Mouse (Mus musculus): Measurements from ENCODE around the gene Ntm. TPM values are rescaled to one million over a fixed set of nuclear protein-coding genes. Genes with fewer than 3 reads are reported as not detected.

Gene Ntm
- polyA plus RNA-seq, 1 experiment from 2014 or later: 14.3 TPM

DNA sequence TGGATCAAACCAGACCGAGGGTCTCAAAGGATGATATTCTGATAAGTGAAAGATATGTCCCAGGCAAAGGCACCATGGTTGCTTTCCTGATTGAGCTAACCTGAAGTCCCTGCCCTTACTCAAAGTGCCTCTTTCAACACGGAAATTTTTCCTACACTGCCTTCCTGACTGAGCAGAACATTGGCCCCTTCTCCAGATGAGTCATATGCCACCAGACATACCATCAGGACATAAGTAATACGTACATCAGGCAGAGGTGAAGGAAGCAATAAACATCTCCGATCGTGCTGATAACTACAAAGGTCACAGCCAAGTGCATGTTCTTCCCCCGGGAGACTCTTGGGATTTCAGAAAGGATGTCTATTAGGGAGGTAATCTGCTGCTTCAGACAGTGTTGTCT is 693.0 kb downstream of the Ntm start:
- Histone ChIP-seq H3K27ac (ENCODE audit: low read depth, low read length) (no peak overlapping the region), H3K36me3 (ENCODE audit: control insufficient read depth, insufficient read depth, low read length) (no peaks in the 10 kb centered on the region), H3K4me1 (replicated peaks; ENCODE audit: control insufficient read depth, insufficient read depth, low read length) (no peaks in the 10 kb centered on the region), H3K27me3 (ENCODE audit: control insufficient read depth, insufficient read depth, low read length) (no peaks in the 10 kb centered on the region), H3K4me3 (ENCODE audit: low read depth, low read length) (no peak overlapping the region), H3K4me2 (ENCODE audit: low read depth, low read length, severe bottlenecking) (no peak overlapping the region), H3K9ac (ENCODE audit: low read length) (no peak overlapping the region), H3K9me3 (ENCODE audit: control insufficient read depth, low read length) (no peaks in the 10 kb centered on the region)
- DNase-seq (ENCODE audit: low spot score) (no peak), ATAC-seq (replicated peaks; ENCODE audit: low FRiP score) (no peak)
- whole genome bisulfite sequencing: 86% methylated on average over 6 of the region's 6 CpGs

DNA sequence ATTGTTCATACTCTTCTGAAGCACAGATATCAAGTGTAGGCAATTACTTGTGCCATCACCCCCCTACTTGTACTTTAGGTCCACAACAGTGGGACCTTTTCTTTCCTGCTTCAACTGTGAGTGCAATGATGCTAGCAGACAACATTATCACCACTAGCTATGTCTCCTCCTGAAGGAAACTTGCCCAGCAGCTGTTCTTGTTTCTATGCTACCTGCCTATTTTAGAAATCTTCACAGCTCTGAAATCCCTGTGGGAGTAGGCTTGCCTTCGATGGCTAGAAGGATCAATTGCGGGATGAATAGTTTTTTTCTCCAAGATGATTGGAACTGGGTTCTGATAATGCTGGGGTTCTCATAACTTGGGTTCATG is 693.7 kb downstream of the Ntm start:
- no peaks in the 10 kb centered on the region for H3K9me3 ChIP-seq (ENCODE audit: control insufficient read depth, low read length)
- no peaks in the 10 kb centered on the region for H3K36me3 ChIP-seq (ENCODE audit: control insufficient read depth, insufficient read depth, low read length)
- no peak overlapping the region for H3K27ac ChIP-seq (ENCODE audit: low read depth, low read length)
- H3K9ac ChIP-seq (ENCODE audit: low read length): no peak overlapping the region
- ATAC-seq (replicated peaks; ENCODE audit: low FRiP score) (no peak), DNase-seq (ENCODE audit: low spot score) (no peak)
- H3K4me3 ChIP-seq (ENCODE audit: low read depth, low read length): no peak overlapping the region
- H3K4me1 ChIP-seq (replicated peaks; ENCODE audit: control insufficient read depth, insufficient read depth, low read length): no peaks in the 10 kb centered on the region
- H3K4me2 ChIP-seq (ENCODE audit: low read depth, low read length, severe bottlenecking): no peak overlapping the region
- H3K27me3 ChIP-seq (ENCODE audit: control insufficient read depth, insufficient read depth, low read length): no peaks in the 10 kb centered on the region
- WGBS: 89% methylated on average over 2 of the region's 2 CpGs

DNA sequence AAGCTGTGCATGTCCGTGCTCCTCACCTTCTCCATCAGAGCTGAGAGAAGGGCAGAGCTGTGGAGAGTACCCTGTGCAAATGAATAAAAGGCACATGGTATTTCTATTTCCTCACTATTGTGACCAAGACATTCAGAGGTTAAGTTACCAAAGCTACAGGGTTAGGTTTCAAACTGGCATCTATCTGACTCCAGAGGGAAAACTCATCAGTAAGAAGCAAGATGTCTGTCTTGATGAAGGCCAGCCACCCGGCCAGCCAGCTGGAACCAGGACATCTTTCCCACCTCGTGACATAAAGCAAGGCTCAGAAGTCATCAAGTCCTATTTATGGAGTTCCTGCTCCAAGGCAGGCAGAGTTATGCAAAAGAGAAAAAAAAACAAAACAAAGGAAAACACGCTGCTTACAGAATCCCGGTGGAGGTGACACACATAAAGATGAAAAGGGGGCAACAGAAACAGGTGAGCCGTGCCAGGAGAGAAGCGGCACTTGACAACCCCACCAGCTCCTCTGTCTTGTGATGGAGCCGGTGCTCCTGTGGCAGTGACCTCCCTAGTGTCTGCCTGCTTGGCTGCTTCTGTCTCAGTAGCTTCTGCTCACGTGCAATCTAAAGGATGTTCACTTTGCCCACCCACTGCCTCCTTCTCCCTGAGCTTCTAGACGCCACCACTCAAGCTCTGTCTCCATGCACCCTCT is 694.2 kb downstream of the Ntm start:
- WGBS: 84% methylated on average over 10 of the region's 10 CpGs
- H3K9me3 ChIP-seq (ENCODE audit: control insufficient read depth, low read length): no peaks in the 10 kb centered on the region
- no peak for DNase-seq (ENCODE audit: low spot score)

DNA sequence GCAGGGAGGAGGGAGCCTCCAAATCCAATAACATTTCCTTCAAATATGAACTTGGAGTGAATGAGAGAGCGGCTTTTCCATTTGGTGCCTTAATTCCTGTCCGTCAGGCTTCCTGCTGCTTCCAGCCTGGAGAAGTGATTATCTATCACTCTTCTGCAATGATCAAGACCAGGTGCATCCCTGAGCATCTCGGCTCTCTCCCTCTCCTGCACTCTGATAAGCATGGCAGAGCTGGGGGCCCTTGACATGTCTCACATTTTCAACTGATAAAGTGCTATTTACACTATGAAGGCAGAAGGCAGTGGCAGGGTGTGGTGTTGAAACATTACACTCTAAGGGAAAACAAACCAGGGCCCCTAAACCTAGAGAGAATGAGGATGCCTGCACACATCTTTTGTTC is 695.3 kb downstream of the Ntm start:
- no peak overlapping the region for H3K27ac ChIP-seq (ENCODE audit: low read depth, low read length)
- H3K4me1 ChIP-seq (replicated peaks; ENCODE audit: control insufficient read depth, insufficient read depth, low read length): no peaks in the 10 kb centered on the region
- H3K4me3 ChIP-seq (ENCODE audit: low read depth, low read length): no peak overlapping the region
- DNase-seq (ENCODE audit: low spot score): no peak
- no peaks in the 10 kb centered on the region for H3K27me3 ChIP-seq (ENCODE audit: control insufficient read depth, insufficient read depth, low read length)
- H3K4me2 ChIP-seq (ENCODE audit: low read depth, low read length, severe bottlenecking): no peak overlapping the region
- no peak for ATAC-seq (replicated peaks; ENCODE audit: low FRiP score)
- H3K9me3 ChIP-seq (ENCODE audit: control insufficient read depth, low read length): no peaks in the 10 kb centered on the region
- H3K36me3 ChIP-seq (ENCODE audit: control insufficient read depth, insufficient read depth, low read length): no peaks in the 10 kb centered on the region
- 55% methylated on average over 3 of the region's 3 CpGs for WGBS
- H3K9ac ChIP-seq (ENCODE audit: low read length): no peak overlapping the region

More for the DNA sequence above, 694.2 kb downstream of the Ntm start:
- Histone ChIP-seq H3K27me3 (ENCODE audit: control insufficient read depth, insufficient read depth, low read length) (no peaks in the 10 kb centered on the region), H3K36me3 (ENCODE audit: control insufficient read depth, insufficient read depth, low read length) (no peaks in the 10 kb centered on the region), H3K4me1 (replicated peaks; ENCODE audit: control insufficient read depth, insufficient read depth, low read length) (no peaks in the 10 kb centered on the region), H3K4me3 (ENCODE audit: low read depth, low read length) (no peak overlapping the region), H3K4me2 (ENCODE audit: low read depth, low read length, severe bottlenecking) (no peak overlapping the region), H3K9ac (ENCODE audit: low read length) (no peak overlapping the region), H3K27ac (ENCODE audit: low read depth, low read length) (no peak overlapping the region)
- ATAC-seq (replicated peaks; ENCODE audit: low FRiP score): no peak

DNA sequence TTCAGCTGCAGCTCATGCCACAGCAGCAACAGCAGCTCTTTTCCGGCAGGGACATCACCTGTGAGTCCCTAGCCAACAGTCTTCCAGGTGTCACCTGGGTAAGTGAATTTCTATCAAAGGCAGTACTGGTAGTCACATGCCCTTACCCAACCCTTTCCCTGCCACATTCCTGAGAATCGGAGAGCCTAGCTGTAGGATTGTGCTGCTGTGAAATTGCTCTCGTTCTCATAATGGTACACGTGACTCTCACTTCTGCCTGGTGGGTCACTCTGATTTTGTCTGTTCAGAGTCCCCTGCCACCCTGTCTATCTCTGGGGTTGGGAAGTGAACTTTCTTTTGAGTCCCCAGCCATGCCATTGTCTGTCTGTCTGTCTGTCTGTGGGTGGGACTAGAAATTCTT is 697.8 kb downstream of the Ntm start:
- WGBS: 66% methylated on average over 4 of the region's 4 CpGs
- ATAC-seq (replicated peaks; ENCODE audit: low FRiP score): no peak
- Histone ChIP-seq H3K9me3 (ENCODE audit: control insufficient read depth, low read length) (no peaks in the 10 kb centered on the region), H3K4me1 (replicated peaks; ENCODE audit: control insufficient read depth, insufficient read depth, low read length) (no peaks in the 10 kb centered on the region), H3K9ac (ENCODE audit: low read length) (no peak overlapping the region), H3K4me3 (ENCODE audit: low read depth, low read length) (no peak overlapping the region), H3K4me2 (ENCODE audit: low read depth, low read length, severe bottlenecking) (no peak overlapping the region), H3K27ac (ENCODE audit: low read depth, low read length) (no peak overlapping the region), H3K36me3 (ENCODE audit: control insufficient read depth, insufficient read depth, low read length) (no peaks in the 10 kb centered on the region), H3K27me3 (ENCODE audit: control insufficient read depth, insufficient read depth, low read length) (no peaks in the 10 kb centered on the region)
- no peak for DNase-seq (ENCODE audit: low spot score)

DNA sequence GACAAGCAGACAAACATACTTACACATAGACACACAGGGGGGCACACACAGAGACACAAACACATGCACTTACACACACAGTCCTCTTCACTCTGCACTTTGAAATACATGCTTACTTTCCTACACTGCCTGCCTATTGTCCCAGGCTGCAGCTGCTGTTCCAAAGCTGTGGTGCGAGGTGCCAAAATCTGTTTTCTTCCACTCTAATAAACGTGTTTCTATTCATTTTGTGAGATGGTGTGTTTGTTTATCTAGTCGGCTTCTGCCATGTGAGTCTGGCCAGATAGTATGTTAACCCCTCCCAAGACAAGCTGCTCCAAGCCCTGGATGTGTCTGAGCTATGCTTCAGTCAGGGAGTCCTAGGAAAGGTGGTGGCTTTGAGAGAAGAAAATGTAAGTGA is 700.1 kb downstream of the Ntm start:
- Histone ChIP-seq H3K9ac (ENCODE audit: low read length) (no peak overlapping the region), H3K4me3 (ENCODE audit: low read depth, low read length) (no peak overlapping the region), H3K27ac (ENCODE audit: low read depth, low read length) (no peak overlapping the region), H3K4me1 (replicated peaks; ENCODE audit: control insufficient read depth, insufficient read depth, low read length) (no peaks in the 10 kb centered on the region), H3K27me3 (ENCODE audit: control insufficient read depth, insufficient read depth, low read length) (no peaks in the 10 kb centered on the region), H3K36me3 (ENCODE audit: control insufficient read depth, insufficient read depth, low read length) (no peaks in the 10 kb centered on the region), H3K9me3 (ENCODE audit: control insufficient read depth, low read length) (no peaks in the 10 kb centered on the region), H3K4me2 (ENCODE audit: low read depth, low read length, severe bottlenecking) (no peak overlapping the region)
- ATAC-seq (replicated peaks; ENCODE audit: low FRiP score) (no peak), DNase-seq (ENCODE audit: low spot score) (no peak)
- 57% methylated on average over 3 of the region's 3 CpGs for WGBS

DNA sequence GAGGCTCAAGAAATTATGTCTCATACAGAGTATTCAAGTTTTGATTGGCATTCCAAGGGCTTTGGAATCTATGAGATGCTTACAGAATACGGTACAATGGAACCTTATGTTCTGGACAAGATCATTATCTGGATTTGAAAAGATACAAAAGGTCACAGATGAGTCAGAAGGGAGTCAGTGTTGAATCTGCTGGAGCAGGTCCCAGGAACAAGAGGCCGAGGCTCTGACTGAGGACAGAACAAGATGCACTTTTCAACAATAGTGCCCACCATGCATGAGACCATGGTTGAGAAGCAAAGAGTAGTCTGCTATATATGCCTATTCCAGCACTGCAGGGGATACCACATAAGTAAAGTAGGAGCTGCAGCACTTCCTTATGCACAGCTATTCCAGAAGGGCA is 710.1 kb downstream of the Ntm start:
- no peak overlapping the region for H3K4me2 ChIP-seq (ENCODE audit: low read depth, low read length, severe bottlenecking)
- no peaks in the 10 kb centered on the region for H3K9me3 ChIP-seq (ENCODE audit: control insufficient read depth, low read length)
- H3K36me3 ChIP-seq (ENCODE audit: control insufficient read depth, insufficient read depth, low read length): no peaks in the 10 kb centered on the region
- H3K9ac ChIP-seq (ENCODE audit: low read length): no peak overlapping the region
- no peak overlapping the region for H3K4me3 ChIP-seq (ENCODE audit: low read depth, low read length)
- H3K27ac ChIP-seq (ENCODE audit: low read depth, low read length): no peak overlapping the region
- no peaks in the 10 kb centered on the region for H3K4me1 ChIP-seq (replicated peaks; ENCODE audit: control insufficient read depth, insufficient read depth, low read length)
- ATAC-seq (replicated peaks; ENCODE audit: low FRiP score): no peak
- 90% methylated on average over 2 of the region's 2 CpGs for WGBS
- DNase-seq (ENCODE audit: low spot score): no peak
- no peaks in the 10 kb centered on the region for H3K27me3 ChIP-seq (ENCODE audit: control insufficient read depth, insufficient read depth, low read length)

DNA sequence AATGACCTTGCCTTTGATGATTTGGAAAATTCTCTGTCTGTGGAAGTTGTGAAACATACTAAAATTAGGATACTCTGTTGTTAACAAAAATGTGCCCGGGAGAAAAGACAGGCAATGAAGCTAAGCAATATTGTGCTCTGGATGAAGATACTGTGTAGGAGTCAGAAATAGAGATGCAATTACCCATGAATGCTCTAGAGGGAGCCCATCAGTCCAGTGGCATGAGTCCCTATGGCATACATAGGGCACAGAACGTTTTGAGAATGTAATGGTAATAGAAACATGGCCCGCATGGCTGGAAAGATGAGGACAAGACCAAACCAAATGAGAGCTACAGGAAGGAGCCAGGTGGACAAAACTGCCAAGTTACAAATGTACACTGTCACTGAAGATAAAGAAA is 712.1 kb downstream of the Ntm start:
- Histone ChIP-seq H3K27me3 (ENCODE audit: control insufficient read depth, insufficient read depth, low read length) (no peaks in the 10 kb centered on the region; the same call in 1 of the 2 replicates), H3K9me3 (ENCODE audit: control insufficient read depth, low read length) (no peaks in the 10 kb centered on the region), H3K9ac (ENCODE audit: low read length) (no peak overlapping the region), H3K4me2 (ENCODE audit: low read depth, low read length, severe bottlenecking) (no peak overlapping the region), H3K4me3 (ENCODE audit: low read depth, low read length) (no peak overlapping the region), H3K4me1 (replicated peaks; ENCODE audit: control insufficient read depth, insufficient read depth, low read length) (no peaks in the 10 kb centered on the region), H3K27ac (ENCODE audit: low read depth, low read length) (no peak overlapping the region), H3K36me3 (ENCODE audit: control insufficient read depth, insufficient read depth, low read length) (no peaks in the 10 kb centered on the region)
- DNase-seq (ENCODE audit: low spot score) (no peak), ATAC-seq (replicated peaks; ENCODE audit: low FRiP score) (no peak)
- 71% methylated on average over 3 of the region's 3 CpGs for WGBS

DNA sequence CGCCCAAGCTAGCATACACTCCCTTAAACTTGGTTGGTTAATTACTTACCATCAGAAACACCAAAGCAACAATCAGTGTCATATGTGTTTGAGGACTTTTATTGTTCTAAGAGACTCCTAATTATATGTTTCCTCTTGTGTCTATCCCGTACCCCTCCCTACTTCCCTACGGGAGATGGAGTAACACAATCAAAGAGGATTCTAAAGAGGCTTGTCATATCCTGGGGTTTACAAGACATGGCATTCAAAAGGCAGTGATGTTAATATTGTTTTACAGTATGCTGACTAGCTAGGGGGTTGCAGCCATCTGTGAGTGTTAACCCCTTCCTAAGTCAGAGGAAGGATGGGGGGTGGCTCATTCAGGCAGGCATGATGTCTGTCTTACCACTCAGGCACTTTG is 715.1 kb downstream of the Ntm start:
- no peaks in the 10 kb centered on the region for H3K36me3 ChIP-seq (ENCODE audit: control insufficient read depth, insufficient read depth, low read length)
- WGBS: 70% methylated on average over 3 of the region's 3 CpGs
- H3K27ac ChIP-seq (ENCODE audit: low read depth, low read length): no peak overlapping the region
- no peak for ATAC-seq (replicated peaks; ENCODE audit: low FRiP score)
- no peak for DNase-seq (ENCODE audit: low spot score)
- no peak overlapping the region for H3K9ac ChIP-seq (ENCODE audit: low read length)
- H3K9me3 ChIP-seq (ENCODE audit: control insufficient read depth, low read length): no peaks in the 10 kb centered on the region
- peaks cover 3% of the 10 kb centered on the region; the same call in 1 of the 2 replicates for H3K4me1 ChIP-seq (replicated peaks; ENCODE audit: control insufficient read depth, insufficient read depth, low read length)
- H3K27me3 ChIP-seq (ENCODE audit: control insufficient read depth, insufficient read depth, low read length): peaks cover 2% of the 10 kb centered on the region; the same call in 1 of the 2 replicates
- H3K4me3 ChIP-seq (ENCODE audit: low read depth, low read length): no peak overlapping the region
- no peak overlapping the region for H3K4me2 ChIP-seq (ENCODE audit: low read depth, low read length, severe bottlenecking)

Data from forebrain, embryonic 11.5 days (tissue).